Mouse (Mus musculus): Measurements from ENCODE around the gene Actn1. TPM values are rescaled to one million over a fixed set of nuclear protein-coding genes. Genes with fewer than 3 reads are reported as not detected.

Actn1 gene
- 105 and 121 TPM in 2 replicates for polyA plus RNA-seq (2012; rRNA removed)

DNA sequence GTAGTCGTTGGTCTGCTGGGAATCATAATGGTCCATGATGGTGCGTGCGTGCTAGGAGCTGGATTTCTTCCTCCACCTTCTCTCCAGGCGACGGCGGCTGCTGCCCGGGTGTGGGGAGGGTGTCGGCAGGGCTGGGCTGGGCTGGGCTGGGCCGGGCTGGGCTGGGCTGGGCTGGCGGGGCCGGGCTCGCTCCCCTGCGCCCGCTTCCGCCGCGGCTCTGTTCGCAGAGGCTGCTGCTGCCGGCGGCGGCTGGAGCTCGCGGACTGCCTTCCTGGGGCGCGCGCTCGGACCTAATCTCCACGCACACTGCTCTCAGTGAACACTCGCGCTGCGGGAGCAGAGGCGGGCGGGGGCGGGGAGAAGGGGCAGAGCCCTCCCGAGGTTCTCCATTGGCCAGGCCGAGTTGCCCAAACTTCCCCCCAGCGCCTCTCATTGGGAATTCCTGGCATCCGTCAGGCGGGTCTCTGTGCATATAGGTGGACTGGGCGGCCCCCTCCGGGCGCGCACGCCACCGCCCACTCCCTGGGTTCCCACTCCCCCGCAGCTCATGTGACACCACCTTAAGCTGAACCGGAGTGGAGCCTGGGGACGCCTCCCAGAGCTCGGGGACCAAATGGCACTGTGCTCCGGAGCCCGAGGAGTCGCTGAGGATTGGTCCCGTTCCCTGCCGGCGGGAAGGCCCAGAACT lies at the start of gene Actn1:
TSS of gene Actn1 (minus strand) at position 316 of the 688 bp plus-strand sequence.

Other genes with a start within 250 kb of the Actn1 start
- gene Zfp36l1, start 147.4 kb downstream of the Actn1 start, polyA plus RNA-seq (2012; rRNA removed) = 141 and 167 TPM in 2 replicates
- gene Dcaf5, start 176.2 kb upstream of the Actn1 start, polyA plus RNA-seq (2012; rRNA removed) = 20.0 and 20.5 TPM in 2 replicates
- gene Exd2, start 202.7 kb upstream of the Actn1 start, polyA plus RNA-seq (2012; rRNA removed) = 8.8 and 9.1 TPM in 2 replicates